Mouse (Mus musculus) MEL (cell line): ENCODE results near the gene Zfp583. TPM values are rescaled to one million over a fixed set of nuclear protein-coding genes. Genes with fewer than 3 reads are reported as not detected.
"Not testable (repeated sequence)": the region's sequence is repeated elsewhere in the genome, so short reads cannot be mapped to it uniquely, and the experiment has no call there.

Experiments
- DNase-seq: peaks from one replicate; pipeline ENCODE4 v3.0.0; 2011; ENCODE audit warnings: low read depth, low spot score
- H3K27ac ChIP-seq: 2 replicates; pipeline ENCODE4 v1.5.1; 2012; ENCODE audit warnings: low read depth, mild to moderate bottlenecking, control low read depth, low read length, moderate library complexity; ENCODE audit not compliant: control insufficient read depth
- H3K27me3 ChIP-seq, 2 experiments: fragments of 150-350 bp in 1 of 2; sonication (generic) in 1 of 2; 2 replicates each; pipeline ENCODE4 v1.6.1; 2012; ENCODE audit warnings: low read length in 2 of 2, mild to moderate bottlenecking in 2 of 2, improper control_type of control experiment in 1 of 2, moderate library complexity in 1 of 2; ENCODE audit not compliant: insufficient read depth in 2 of 2, control insufficient read depth in 1 of 2
- H3K36me3 ChIP-seq, 2 experiments: 2 replicates each; pipeline ENCODE4 v1.6.1; 2012 to 2014; ENCODE audit warnings: low read length in 2 of 2, improper control_type of control experiment in 1 of 2, inconsistent platforms in 1 of 2, mild to moderate bottlenecking in 1 of 2; ENCODE audit not compliant: insufficient read depth in 2 of 2, control insufficient read depth in 1 of 2
- H3K4me1 ChIP-seq, 2 experiments: fragments of 150-350 bp in 1 of 2; sonication (generic) in 1 of 2; 2 replicates each; pipeline ENCODE4 v1.6.1; 2012; ENCODE audit warnings: low read length in 2 of 2, improper control_type of control experiment in 1 of 2, mild to moderate bottlenecking in 1 of 2; ENCODE audit not compliant: insufficient read depth in 2 of 2, control insufficient read depth in 1 of 2
- H3K4me3 ChIP-seq, 2 experiments: fragments of 150-350 bp in 1 of 2; sonication (generic) in 1 of 2; 2 replicates each; pipeline ENCODE4 v1.5.1; 2012; ENCODE audit warnings: low read depth in 2 of 2, low read length in 2 of 2, mild to moderate bottlenecking in 2 of 2, moderate library complexity in 2 of 2, control low read depth in 1 of 2, improper control_type of control experiment in 1 of 2; ENCODE audit not compliant: control insufficient read depth in 1 of 2, insufficient read depth in 1 of 2
- H3K79me2 ChIP-seq: 2 replicates; pipeline ENCODE4 v1.6.1; 2012; ENCODE audit warnings: mild to moderate bottlenecking, low read length, moderate library complexity; ENCODE audit not compliant: control insufficient read depth, poor library complexity, insufficient read depth
- H3K9ac ChIP-seq: 2 replicates; pipeline ENCODE4 v1.6.1; 2012; ENCODE audit warnings: low read depth, mild to moderate bottlenecking, control low read depth, low read length, moderate library complexity; ENCODE audit not compliant: control insufficient read depth, poor library complexity, severe bottlenecking
- H3K9me3 ChIP-seq: fragments of 150-350 bp; sonication (generic); replicated peaks from 2 replicates; pipeline ENCODE4 v1.6.1; 2012; ENCODE audit warnings: mild to moderate bottlenecking, low read length, improper control_type of control experiment, moderate library complexity; ENCODE audit not compliant: insufficient read depth
- MAZ ChIP-seq: IDR thresholded peaks from 2 replicates; pipeline ENCODE4 v1.6.1; 2012; ENCODE audit warnings: low read depth, mild to moderate bottlenecking, inconsistent platforms, low read length, improper control_type of control experiment
- MXI1 ChIP-seq: IDR thresholded peaks from 2 replicates; pipeline ENCODE4 v1.6.1; 2011; ENCODE audit warnings: mild to moderate bottlenecking, low read depth, low read length, improper control_type of control experiment
- MYB ChIP-seq: IDR thresholded peaks from 2 replicates; pipeline ENCODE4 v1.6.1; 2011; ENCODE audit warnings: mild to moderate bottlenecking, low read depth, low read length, improper control_type of control experiment
- MYC ChIP-seq: IDR thresholded peaks from 2 replicates; pipeline ENCODE4 v1.6.1; 2011; ENCODE audit warnings: low read depth, mild to moderate bottlenecking, low read length, improper control_type of control experiment, moderate library complexity
- NELFE ChIP-seq: IDR thresholded peaks from 2 replicates; pipeline ENCODE4 v1.6.1; 2011; ENCODE audit warnings: low read depth, low read length, improper control_type of control experiment
- UBTF ChIP-seq: IDR thresholded peaks from 2 replicates; pipeline ENCODE4 v1.6.1; 2012; ENCODE audit warnings: low read depth, mild to moderate bottlenecking, inconsistent platforms, low read length, improper control_type of control experiment, moderate library complexity, borderline replicate concordance; ENCODE audit not compliant: insufficient read depth
- ZC3H11A ChIP-seq: IDR thresholded peaks from 2 replicates; pipeline ENCODE4 v1.6.1; 2012; ENCODE audit warnings: low read depth, mild to moderate bottlenecking, inconsistent platforms, low read length, improper control_type of control experiment
- ZMIZ1 ChIP-seq: IDR thresholded peaks from 2 replicates; pipeline ENCODE4 v1.6.1; 2012; ENCODE audit warnings: low read depth, mild to moderate bottlenecking, inconsistent platforms, low read length, improper control_type of control experiment, moderate library complexity
- polyA plus RNA-seq, 2 experiments: library from polyadenylated mRNA; stranded (reverse) in 1 of 2; unstranded in 1 of 2; fragments of >175 nt in 1 of 2; fragments of >200 nt in 1 of 2; gene quantifications; 2 replicates each; pipeline versions ENCODE4 v1.2.1 to v1.2.4; 2012; ENCODE audit warnings: low replicate concordance in 2 of 2, low read depth in 1 of 2; ENCODE audit not compliant: insufficient read length in 2 of 2, insufficient read depth in 1 of 2, missing spikeins in 1 of 2
- total RNA-seq: library from RNA; depleted of rRNA; stranded (reverse); fragments of 300-350 nt; gene quantifications from 2 replicates; pipeline ENCODE4 v1.2.3, GENCODE M21; 2012

Gene Zfp583
- total and polyA plus RNA-seq, 3 experiments, result not detected

DNA sequence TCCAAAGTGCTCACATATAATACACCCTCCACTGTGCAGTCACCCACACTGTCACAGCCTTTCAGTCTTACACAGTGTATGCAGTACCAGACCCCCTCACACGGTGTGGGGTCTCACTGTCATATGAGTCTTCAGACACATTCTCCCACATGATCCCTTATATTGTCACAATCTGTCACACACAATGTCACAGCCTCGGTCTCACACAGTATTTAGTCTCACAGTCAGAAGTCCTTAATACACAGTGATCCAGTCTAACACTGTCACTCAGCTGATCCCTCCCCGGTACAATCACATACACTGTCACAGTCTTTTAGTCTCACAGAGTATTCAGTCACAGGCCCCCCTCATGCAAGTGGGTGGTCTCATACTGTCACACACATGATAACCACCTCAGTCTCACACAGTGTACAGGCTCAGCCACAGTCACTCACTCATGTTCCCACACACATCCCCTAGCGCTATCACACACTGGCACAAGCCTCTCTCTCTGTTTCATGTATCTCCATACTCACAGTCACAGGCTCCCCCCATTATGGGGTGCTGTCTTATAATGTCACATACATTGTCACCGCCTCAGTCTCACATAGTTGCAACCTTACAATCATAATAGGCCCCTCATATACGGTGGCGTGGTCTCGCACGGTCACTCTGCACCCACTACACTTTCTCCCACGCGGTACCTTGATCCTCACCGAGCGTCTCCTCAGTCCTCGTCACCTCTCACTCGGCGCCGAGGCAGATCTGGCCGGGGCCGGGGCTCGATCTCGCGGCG lies 440 bp downstream of the Zfp583 start:
- H3K9me3 ChIP-seq, result no peaks in the 10 kb centered on the region
- no peak overlapping the region for H3K9ac ChIP-seq
- H3K79me2 ChIP-seq, result no peaks in the 10 kb centered on the region
- TF ChIP-seq NELFE, result no peak
- no peak for TF ChIP-seq MAZ
- TF ChIP-seq MXI1, result no peak
- TF ChIP-seq MYB, result no peak
- TF ChIP-seq ZC3H11A, result no peak
- TF ChIP-seq MYC, result no peak
- no peak for TF ChIP-seq UBTF
- TF ChIP-seq ZMIZ1, result no peak
- H3K36me3 ChIP-seq, result no peaks in the 10 kb centered on the region
- H3K4me1 ChIP-seq, result no peaks in the 10 kb centered on the region
- H3K27me3 ChIP-seq, result no peaks in the 10 kb centered on the region
- no peak for DNase-seq
- no peak overlapping the region for H3K4me3 ChIP-seq
- H3K27ac ChIP-seq, result no peak overlapping the region

DNA sequence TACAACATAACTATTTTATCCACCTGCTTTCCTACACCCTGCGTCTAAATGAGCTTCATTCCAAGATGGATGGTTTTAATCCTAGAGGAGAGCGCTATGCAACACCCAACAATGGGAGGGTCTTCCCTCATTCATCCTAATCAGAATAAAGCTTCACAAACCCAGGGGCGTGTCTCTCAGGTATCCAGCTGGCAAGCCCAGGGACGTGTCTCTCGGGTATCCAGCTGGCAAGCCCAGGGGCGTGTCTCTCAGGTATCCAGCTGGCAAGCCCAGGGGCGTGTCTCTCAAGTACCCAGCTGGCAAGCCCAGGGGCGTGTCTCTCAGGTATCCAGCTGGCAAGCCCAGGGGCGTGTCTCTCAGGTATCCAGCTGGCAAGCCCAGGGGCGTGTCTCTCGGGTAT lies 30.3 kb downstream of the Zfp583 start:
- H3K4me3 ChIP-seq, H3K27ac ChIP-seq, H3K36me3 ChIP-seq, H3K9me3 ChIP-seq, H3K27me3 ChIP-seq, H3K79me2 ChIP-seq, DNase-seq, H3K4me1 ChIP-seq, H3K9ac ChIP-seq: not testable (repeated sequence)

DNA sequence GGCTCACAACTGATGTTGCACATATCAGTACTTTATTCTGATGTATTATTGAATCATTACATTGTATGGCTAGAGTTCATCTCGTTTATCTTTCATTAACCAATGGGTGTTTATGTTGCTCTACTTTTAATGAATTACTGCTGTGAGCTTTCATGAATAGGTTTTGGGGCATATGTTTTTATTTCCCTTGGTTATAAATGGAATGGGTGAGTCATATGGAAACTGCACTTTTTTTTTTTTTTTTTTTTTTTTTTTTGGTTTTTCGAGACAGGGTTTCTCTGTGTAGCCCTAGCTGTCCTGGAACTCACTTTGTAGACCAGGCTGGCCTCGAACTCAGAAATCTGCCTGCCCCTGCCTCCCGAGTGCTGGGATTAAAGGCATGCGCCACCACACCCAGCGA lies 40.0 kb downstream of the Zfp583 start:
- not testable (repeated sequence) for H3K27ac ChIP-seq, H3K9ac ChIP-seq, H3K4me3 ChIP-seq, H3K79me2 ChIP-seq, H3K27me3 ChIP-seq, DNase-seq, H3K36me3 ChIP-seq, H3K9me3 ChIP-seq
- peaks cover 0 to 13% of the 10 kb centered on the region in 2 experiments; a peak in 2 of 4 replicates for H3K4me1 ChIP-seq
